ENCODE assay signal across 19 mouse cellular contexts in genomic region chr6:33937906-33938305, GRCm38 (mm10).
A peak's percentile ranks its signal among the peaks of the same experiment; 100 is the strongest.
DNase-seq lines count a peak whose midpoint lies in the region; ATAC-seq lines count a peak whose summit lies in the region.
"Had no signal": no experiment of that assay in that cellular context is flagged by ENCODE, and none has a peak within 500 bp of the region (broad histone marks: within the 10 kb centered on the region; RNA-seq: fewer than 3 reads in every experiment).

No protein-coding gene starts in this region.

- peak; percentile 37 to 41 for DNase-seq in cerebellum, postnatal 14 days
- no peak for DNase-seq in cerebellum, postnatal 36 days
- peak; percentile 66 for DNase-seq in heart, adult 11 months
- DNase-seq: adrenal gland, adult 2 months; adrenal gland, postnatal 10 days; adrenal gland, postnatal 25 days; cerebellum, adult 11-12 months; cerebellum, adult 2 months; cerebellum, adult 9-10 months; cerebellum, postnatal 25 days; embryo, embryonic 11 days had no signal

- H3K27me3 ChIP-seq in heart, embryonic 11.5 days (ENCODE audit: control insufficient read depth, insufficient read depth, low read length): no peaks in the 10 kb centered on the region
- H3K27me3 ChIP-seq: embryonic facial prominence, embryonic 13.5 days; embryonic facial prominence, embryonic 15.5 days; forebrain, embryonic 12.5 days had no signal

- no peak overlapping the region for H3K4me2 ChIP-seq in heart, embryonic 11.5 days
- H3K4me2 ChIP-seq: embryonic facial prominence, embryonic 13.5 days; embryonic facial prominence, embryonic 15.5 days; forebrain, embryonic 12.5 days had no signal

- no peak overlapping the region for H3K9ac ChIP-seq in heart, embryonic 11.5 days (ENCODE audit: low read depth, low read length)
- H3K9ac ChIP-seq: embryonic facial prominence, embryonic 13.5 days; embryonic facial prominence, embryonic 15.5 days; forebrain, embryonic 12.5 days had no signal

- no peaks in the 10 kb centered on the region for H3K36me3 ChIP-seq in heart, embryonic 11.5 days (ENCODE audit: control insufficient read depth, insufficient read depth, low read length)
- H3K36me3 ChIP-seq: embryonic facial prominence, embryonic 13.5 days; embryonic facial prominence, embryonic 15.5 days; forebrain, embryonic 10.5 days; forebrain, embryonic 12.5 days had no signal

- peaks cover 10% of the 10 kb centered on the region for H3K4me1 ChIP-seq in heart, embryonic 11.5 days (ENCODE audit: control insufficient read depth, insufficient read depth, low read length)
- H3K4me1 ChIP-seq: embryonic facial prominence, embryonic 15.5 days had no signal

- H3K9me3 ChIP-seq in heart, embryonic 11.5 days (replicated peaks; ENCODE audit: control insufficient read depth, low read length): no peaks in the 10 kb centered on the region
- H3K9me3 ChIP-seq: embryonic facial prominence, embryonic 13.5 days; embryonic facial prominence, embryonic 15.5 days; forebrain, embryonic 10.5 days; forebrain, embryonic 12.5 days had no signal

- ATAC-seq in heart, embryonic 11.5 days (replicated peaks; ENCODE audit: insufficient number of reproducible peaks, low FRiP score, low TSS enrichment): no peak
- ATAC-seq: forebrain, embryonic 14.5 days; forebrain, embryonic 16.5 days had no signal

- H3K27ac ChIP-seq in heart, embryonic 11.5 days (ENCODE audit: low read depth, low read length): no peak overlapping the region
- H3K27ac ChIP-seq: embryonic facial prominence, embryonic 13.5 days; embryonic facial prominence, embryonic 15.5 days; forebrain, embryonic 10.5 days; forebrain, embryonic 12.5 days had no signal

- no peak overlapping the region for H3K4me3 ChIP-seq in heart, embryonic 11.5 days (ENCODE audit: low read depth, low read length)
- H3K4me3 ChIP-seq: embryonic facial prominence, embryonic 13.5 days; embryonic facial prominence, embryonic 15.5 days; erythroblast, embryonic 14.5 days; forebrain, embryonic 10.5 days; forebrain, embryonic 12.5 days had no signal

- WGBS in heart, embryonic 11.5 days (ENCODE audit: insufficient replicate concordance): 83% methylated on average over 4 of the region's 4 CpGs

Comparison
In these comparisons a context has a peak if more than half of its experiments do, and no peak if none do; other contexts are left out.
1. DNase-seq: peak in cerebellum, postnatal 14 days (2 of 2) and heart, adult 11 months (single experiment); none in cerebellum, postnatal 36 days (0 of 2).